Mouse (Mus musculus): ENCODE results near the gene Mstn.

Gene Mstn

DNA sequence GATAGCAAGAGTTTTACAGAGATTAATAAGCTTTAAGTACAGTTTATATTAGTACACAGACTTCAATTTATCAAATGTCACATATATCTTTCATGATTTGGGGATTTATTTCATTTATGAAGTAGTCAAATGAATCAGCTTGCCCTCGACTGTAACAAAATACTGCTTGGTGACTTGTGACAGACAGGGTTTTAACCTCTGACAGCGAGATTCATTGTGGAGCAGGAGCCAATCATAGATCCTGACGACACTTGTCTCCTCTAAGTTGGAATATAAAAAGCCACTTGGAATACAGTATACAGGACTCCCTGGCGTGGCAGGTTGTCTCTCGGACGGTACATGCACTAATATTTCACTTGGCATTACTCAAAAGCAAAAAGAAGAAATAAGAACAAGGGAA is at the start of gene Mstn:
TSS of gene Mstn (plus strand) at position 301 of the 400 bp plus-strand sequence.
- TF ChIP-seq GATA4 (IDR thresholded peaks at IDR 0.05; ENCODE audit: insufficient replicate concordance, low read length), result no peak

DNA sequence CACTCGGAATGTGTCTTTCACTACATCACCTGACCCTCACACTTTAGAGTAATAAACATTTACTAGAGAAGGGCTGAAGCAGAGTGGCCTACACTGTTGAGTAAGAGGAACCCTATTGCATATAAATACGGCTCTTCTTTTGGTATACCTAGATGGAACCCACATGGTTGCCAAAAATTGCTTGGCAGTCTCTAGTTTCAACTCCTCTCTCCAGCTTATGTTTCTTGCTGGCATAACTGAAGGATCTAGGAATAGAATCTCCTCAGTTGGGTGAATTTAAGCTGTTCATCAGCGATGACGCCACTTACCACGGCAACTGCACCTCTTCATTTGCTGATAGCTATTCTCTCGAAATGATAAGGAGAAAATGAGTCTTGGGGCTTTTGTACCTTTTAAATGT is 46.7 kb upstream of the Mstn start:
- no peak for TF ChIP-seq GATA4 (IDR thresholded peaks at IDR 0.05; ENCODE audit: insufficient replicate concordance, low read length)

DNA sequence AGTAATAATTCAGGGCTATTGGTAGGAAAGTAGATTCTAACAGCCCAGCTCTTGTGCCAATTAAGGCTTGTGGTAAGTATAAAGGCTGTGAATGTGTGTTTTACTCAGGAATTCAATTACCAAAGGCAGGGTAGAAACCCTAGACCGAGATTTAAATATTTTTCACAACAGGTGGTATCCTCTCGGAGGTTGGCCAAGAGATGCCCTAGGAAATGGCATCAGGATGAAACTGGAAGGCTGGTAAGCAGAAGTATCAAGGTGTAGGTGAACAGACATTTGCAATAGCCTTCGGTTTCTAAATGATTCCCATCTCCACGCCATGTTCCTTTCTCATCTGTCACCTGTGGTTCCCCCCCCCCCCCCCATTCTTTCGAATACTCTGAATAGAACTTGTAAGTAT is 45.8 kb upstream of the Mstn start:
- no peak for TF ChIP-seq GATA4 (IDR thresholded peaks at IDR 0.05; ENCODE audit: insufficient replicate concordance, low read length)

DNA sequence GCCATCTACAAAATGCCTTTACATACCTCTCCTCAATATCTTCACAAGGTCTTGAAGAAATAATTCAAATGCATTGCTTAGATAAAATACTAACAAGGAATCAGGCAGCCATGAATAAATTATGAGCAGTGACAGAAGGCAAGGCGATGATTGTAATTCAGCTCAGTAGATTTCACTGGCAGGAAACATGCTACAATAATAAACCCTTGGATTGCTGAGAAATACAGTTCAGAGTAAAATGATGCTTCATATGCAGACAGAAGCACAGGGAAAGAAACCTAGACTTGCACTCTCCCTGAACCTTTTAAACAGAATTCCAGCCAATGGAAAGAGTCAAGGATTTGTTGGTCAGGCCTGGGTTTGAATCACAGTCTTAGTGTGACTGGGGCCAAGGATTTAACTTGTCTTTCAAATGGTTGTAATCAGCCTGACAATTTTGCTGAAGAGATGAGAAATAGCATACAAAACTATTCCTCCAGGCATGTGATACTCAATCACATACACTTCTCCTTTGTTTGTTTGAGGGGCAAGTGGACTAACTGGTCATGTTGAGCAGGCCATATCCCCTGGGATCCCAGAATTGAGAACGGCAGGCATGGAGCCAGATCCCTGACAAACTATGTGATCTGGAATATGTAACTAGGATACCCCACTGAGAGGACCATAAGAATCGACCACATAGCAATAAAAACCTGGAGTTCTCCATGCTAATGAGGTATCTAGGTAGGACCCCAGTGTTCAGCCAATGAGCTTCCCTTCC is 42.5 kb upstream of the Mstn start:
- no peak for TF ChIP-seq GATA4 (IDR thresholded peaks at IDR 0.05; ENCODE audit: insufficient replicate concordance, low read length)

DNA sequence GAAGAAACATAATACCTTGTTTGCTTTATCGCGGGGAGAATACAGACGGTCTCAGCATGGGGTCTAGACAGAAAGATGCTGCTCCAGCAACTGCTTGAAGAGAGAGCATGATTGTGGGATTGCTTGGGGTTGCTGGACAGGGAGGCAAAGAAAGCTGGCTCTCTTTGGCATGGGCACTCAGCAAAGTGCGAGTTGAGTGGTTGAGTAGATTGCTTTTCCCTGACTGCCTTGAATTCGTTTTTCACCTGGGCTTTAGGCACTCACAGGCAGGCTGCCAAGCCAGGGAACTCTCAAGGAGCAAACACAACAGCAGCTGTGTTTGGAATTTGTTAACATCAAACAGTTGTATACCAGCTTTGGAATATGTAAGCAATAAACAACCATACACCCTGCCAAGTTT is 41.4 kb upstream of the Mstn start, which contains the start of gene 1700019D03Rik:
TSS of gene 1700019D03Rik (minus strand) at position 101 of the 400 bp plus-strand sequence.
- TF ChIP-seq GATA4 (IDR thresholded peaks at IDR 0.05; ENCODE audit: insufficient replicate concordance, low read length), result no peak

DNA sequence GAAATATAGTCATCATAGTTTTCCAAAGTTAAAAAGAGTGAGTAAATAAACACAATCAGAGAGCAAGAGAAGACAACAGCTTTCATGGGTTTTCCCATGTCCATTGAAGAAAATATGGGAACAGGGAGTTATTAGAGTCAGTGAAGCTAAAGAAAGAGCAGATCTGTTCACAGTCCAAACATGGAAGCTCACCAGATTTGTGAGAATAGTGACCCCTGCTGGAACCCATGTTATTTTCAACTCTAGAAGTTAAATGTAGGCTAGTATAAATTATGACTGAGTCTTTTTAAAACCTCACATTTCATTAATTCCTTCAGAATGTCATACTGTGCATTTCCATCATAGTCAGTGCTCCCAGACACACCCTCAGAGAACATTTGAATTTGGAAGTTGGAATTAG is 28.9 kb upstream of the Mstn start:
- no peak for TF ChIP-seq GATA4 (IDR thresholded peaks at IDR 0.05; ENCODE audit: insufficient replicate concordance, low read length)

DNA sequence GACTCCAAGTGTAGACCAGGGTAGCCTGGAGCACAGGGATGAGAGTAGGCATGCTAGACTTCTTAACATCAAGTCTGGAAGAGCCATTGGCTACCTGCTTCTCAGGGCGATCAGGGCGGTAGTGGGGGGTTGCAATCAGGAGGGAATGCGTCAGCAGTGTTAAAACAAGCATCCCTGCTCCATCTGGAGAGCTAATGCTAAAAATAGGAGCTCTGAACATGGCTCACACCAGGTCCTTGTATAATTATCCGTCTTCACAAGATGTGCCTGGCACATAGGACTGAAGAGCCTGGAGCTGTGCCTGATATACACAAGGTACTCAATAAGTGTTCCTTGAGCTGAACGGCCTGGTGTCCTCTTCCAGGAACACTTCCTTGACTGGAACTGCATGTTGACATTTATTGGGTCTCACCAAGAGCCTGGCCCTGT is 24.0 kb upstream of the Mstn start:
- no peak for TF ChIP-seq GATA4 (IDR thresholded peaks at IDR 0.05; ENCODE audit: insufficient replicate concordance, low read length)

DNA sequence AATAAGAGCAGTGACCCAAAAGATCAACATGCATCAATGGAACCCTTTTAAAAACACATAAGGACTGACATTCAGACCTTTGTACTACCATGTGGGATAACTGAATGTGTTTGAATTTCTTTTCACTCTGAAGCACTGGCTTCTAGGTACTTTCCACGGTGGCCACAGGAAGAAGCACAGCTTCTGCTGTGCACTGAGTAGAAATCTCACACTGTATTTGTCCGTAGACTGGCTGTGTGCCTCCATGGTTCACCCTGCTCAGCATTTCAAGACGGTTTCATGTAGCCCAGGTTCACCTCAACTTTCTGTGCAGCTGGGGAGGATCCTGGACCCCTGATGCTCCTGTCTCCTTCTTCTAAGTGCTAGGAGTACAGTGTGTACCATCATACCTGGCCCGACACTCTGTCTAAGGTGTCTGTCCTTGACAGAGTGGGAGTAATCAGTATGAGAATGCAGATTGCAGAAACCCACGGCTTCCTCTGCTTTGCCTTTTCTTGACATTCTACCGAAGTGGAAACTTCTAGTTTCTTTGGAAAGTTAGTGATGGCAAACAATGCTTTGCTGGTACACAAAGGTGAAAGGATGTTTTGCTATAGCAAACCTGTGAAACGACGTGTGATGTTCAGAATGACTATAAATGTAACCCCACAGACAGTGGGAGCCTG is 11.5 kb upstream of the Mstn start:
- TF ChIP-seq GATA4 (IDR thresholded peaks at IDR 0.05; ENCODE audit: insufficient replicate concordance, low read length), result no peak

DNA sequence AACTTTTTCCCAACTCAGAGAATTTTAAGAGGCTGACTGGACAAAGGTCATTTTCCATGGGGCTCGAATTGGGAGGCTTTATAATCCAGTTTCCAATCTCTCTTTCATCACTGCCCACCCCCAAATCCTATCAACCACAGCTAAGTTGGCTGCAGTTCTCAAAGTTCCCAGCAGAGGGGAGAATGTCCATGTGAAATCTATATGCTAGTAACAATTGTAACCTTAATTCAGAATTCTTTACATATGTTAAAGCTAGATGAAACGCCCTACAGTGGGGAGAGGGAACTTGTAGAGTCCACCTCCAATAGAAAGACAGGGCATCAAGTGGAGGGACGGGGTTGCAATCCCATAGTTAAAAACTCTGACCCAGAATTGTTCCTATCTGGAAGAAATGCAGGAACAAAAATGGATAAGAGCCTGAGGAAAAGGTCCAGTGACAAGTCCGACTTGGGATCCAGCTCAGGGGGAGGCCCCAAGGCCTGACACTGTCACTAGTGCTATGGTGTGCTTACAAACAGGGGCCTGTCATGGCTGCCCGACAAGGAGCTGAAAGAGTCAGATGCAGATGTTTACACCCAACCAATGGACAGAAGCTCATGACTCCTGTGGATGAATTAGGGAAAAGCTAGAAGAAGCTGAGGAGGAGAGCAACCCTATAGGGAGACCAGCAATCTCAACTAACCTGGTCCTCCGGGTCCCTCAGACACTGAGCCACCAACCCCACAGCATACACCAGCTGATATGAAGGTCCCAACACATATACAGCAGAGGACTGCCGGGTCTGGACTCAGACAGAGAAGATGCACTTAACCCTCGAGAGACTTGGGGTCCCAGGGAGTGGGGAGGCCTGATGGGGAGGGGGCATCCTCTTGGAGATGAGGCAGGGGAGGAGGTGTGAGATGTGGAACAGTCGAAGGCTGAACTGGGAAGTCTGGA is 8.1 kb upstream of the Mstn start:
- no peak for TF ChIP-seq GATA4 (IDR thresholded peaks at IDR 0.05; ENCODE audit: insufficient replicate concordance, low read length)

DNA sequence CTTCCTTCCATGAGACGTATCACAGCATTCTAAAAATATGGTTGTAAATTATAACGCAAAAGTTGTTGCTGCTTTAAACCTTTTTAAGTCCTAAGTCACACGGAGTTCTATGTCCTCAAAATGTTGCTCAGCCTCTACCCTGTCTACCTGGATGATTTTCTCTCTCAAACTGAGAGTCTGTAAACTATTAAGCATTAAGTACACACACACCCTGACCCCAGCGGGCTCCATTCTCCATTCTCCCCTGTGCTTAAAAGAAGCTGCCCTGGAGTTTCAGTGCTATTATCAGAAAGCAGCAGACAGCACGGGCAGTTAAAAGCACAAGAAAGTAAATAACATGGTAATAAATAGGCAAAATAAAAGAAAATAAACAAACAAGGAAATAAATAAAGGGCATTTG is 2.3 kb upstream of the Mstn start:
- no peak for TF ChIP-seq GATA4 (IDR thresholded peaks at IDR 0.05; ENCODE audit: insufficient replicate concordance, low read length)

DNA sequence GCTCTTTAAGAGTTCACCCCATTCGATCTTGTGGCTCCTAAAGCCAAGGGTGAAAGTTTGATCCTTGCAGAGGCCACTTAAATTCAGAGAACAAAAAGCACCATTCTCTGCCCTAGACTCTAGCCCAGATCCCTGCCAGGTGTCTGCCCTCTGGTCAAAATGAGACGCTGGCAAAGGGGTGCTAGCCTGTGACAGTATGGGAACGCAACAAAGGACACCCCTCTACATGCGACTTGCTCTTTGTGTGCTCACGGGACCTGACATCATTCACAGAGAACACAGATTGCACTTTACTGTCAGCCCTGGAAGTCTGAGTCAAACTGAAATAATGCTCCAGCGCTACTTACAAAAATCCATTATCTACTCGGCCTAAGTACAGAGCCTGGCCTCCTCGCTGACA is 941 bp upstream of the Mstn start:
- no peak for TF ChIP-seq GATA4 (IDR thresholded peaks at IDR 0.05; ENCODE audit: insufficient replicate concordance, low read length)

DNA sequence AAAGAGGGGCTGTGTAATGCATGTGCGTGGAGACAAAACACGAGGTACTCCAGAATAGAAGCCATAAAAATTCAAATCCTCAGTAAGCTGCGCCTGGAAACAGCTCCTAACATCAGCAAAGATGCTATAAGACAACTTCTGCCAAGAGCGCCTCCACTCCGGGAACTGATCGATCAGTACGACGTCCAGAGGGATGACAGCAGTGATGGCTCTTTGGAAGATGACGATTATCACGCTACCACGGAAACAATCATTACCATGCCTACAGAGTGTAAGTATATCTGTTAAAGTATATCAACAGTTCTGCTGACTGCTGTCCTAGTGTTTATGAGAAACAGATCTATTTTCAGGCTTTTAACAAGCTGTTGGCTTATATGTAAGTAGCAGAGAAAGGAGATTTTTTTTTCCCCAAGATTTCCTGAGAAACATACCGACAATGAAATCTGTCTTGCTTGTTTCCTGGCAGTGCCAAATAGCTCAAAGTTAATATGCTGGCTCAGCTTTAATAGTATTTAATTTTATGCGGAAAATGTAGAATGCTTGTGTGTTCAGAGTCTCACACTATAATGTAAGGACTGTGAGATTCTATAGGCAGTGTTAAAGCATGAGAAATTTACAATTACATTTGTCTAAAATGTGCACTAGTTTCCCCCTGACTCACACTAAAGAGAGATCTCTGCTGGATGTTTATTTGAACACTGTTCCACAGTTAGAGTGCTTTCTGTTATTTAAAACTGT is 600 bp downstream of the Mstn start:
- TF ChIP-seq GATA4 (IDR thresholded peaks at IDR 0.05; ENCODE audit: insufficient replicate concordance, low read length), result no peak

DNA sequence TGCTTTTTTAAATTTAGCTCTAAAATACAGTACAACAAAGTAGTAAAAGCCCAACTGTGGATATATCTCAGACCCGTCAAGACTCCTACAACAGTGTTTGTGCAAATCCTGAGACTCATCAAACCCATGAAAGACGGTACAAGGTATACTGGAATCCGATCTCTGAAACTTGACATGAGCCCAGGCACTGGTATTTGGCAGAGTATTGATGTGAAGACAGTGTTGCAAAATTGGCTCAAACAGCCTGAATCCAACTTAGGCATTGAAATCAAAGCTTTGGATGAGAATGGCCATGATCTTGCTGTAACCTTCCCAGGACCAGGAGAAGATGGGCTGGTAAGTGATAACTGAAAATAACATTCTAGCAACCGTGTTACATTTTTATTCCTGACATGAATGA is 2.5 kb downstream of the Mstn start:
- no peak for TF ChIP-seq GATA4 (IDR thresholded peaks at IDR 0.05; ENCODE audit: insufficient replicate concordance, low read length)

DNA sequence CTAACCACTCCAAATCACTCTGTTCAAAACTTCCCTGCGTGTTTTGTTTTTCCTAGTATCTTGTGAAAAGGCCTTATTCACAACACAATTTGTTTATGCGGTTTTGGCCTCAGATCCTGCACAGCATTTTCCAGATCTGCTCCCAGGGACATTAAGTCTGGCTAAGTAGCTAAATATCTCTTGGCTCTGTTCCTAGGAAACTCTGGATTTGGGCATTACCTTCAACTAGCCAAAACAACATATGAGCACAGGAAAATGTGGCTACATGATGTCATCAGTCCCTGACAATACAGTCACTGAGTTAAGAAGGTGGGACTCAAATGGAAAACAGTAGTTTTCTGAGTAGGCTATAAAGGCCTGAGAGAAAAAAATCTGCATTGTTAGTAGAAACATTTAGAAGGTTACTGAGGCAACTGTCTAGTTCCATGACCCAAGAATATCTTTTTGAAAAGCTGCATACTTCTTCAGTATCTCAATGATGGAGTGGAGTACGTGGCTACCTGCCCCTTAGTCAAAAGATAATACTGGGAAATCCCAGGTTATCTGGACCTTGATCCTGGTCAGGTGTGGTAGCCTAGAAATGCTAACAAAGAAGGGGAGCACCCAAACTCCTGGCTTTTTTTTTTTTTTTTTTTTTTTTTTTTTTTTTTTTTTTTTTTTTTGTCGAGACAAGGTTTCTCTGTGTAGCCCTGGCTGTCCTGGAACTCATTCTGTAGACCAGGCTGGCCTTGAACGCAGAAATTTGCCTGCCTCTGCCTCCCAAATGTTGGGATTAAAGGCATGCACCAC is 8.5 kb downstream of the Mstn start:
- no peak for TF ChIP-seq GATA4 (IDR thresholded peaks at IDR 0.05; ENCODE audit: insufficient replicate concordance, low read length)
